Mouse (Mus musculus): Measurements from ENCODE around the gene Slc35d2. TPM values are rescaled to one million over a fixed set of nuclear protein-coding genes. Genes with fewer than 3 reads are reported as not detected.

Slc35d2 gene
- polyA plus RNA-seq, 1 experiment = 0.79 TPM

DNA sequence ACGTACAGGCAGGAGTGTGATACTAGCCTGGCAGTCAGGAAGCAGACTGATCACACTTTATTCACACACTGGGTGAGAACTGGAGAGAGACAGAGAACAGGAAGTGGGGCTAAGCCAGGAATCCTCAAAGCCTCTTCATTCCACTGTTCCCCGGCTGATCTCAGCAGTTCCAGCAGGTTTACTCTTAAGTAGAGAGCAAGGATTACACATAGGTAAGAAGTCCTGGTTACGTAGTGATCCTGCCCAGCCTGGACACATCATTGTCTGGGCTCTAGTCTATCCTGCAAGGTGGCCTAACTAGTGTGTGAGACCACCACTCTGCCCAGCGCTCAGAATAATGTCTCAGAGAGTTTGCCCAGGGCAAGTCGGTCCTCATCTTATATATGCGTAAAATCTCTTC is 36.4 kb downstream of the Slc35d2 start:
- no peak overlapping the region for H3K4me3 ChIP-seq (ENCODE audit: control insufficient read depth, low read depth, low read length)
- TF ChIP-seq CTCF (IDR thresholded peaks at IDR 0.05; ENCODE audit: control insufficient read depth, insufficient read depth, insufficient replicate concordance, low read depth, low read length) (no peak), POLR2A (IDR thresholded peaks at IDR 0.05; ENCODE audit: control insufficient read depth, low read depth, low read length) (no peak)
- no peaks in the 10 kb centered on the region for H3K27me3 ChIP-seq (ENCODE audit: control insufficient read depth, insufficient read depth, low read length)
- 0 out of 2 replicates have a peak overlapping the region, but pooled peaks have one; percentile 24 for H3K27ac ChIP-seq (ENCODE audit: control insufficient read depth, insufficient read depth, low read depth, low read length)
- no peaks in the 10 kb centered on the region for H3K4me1 ChIP-seq (ENCODE audit: control insufficient read depth, insufficient read depth, low read length)
- H3K36me3 ChIP-seq (ENCODE audit: control insufficient read depth, insufficient read depth, low read length) = no peaks in the 10 kb centered on the region

DNA sequence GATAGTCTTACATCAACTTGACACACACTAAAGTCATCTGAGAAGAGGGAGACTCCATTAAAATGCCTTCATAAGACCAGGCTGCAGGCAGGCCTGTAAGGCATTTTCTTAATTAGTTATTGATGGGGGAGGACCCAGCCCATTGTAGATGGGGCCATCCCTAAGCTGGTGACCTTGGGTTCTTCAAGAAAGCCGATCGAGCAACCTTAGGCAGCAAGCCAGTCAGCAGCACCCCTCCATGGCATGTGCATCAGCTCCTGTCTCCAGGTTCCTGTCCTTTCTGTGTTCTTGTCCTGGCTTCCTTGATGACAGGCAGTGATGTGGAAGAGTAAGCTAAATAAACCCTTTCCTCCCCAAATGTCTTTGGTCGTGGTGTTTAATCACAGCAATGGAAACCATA is 37.0 kb downstream of the Slc35d2 start:
- H3K4me1 ChIP-seq (ENCODE audit: control insufficient read depth, insufficient read depth, low read length) = no peaks in the 10 kb centered on the region
- no peaks in the 10 kb centered on the region for H3K36me3 ChIP-seq (ENCODE audit: control insufficient read depth, insufficient read depth, low read length)
- no peak overlapping the region for H3K4me3 ChIP-seq (ENCODE audit: control insufficient read depth, low read depth, low read length)
- peak overlapping the region; percentile 59; the same call in 1 of the 2 replicates for H3K27ac ChIP-seq (ENCODE audit: control insufficient read depth, insufficient read depth, low read depth, low read length)
- no peaks in the 10 kb centered on the region for H3K27me3 ChIP-seq (ENCODE audit: control insufficient read depth, insufficient read depth, low read length)
- TF ChIP-seq POLR2A (IDR thresholded peaks at IDR 0.05; ENCODE audit: control insufficient read depth, low read depth, low read length) (no peak), CTCF (IDR thresholded peaks at IDR 0.05; ENCODE audit: control insufficient read depth, insufficient read depth, insufficient replicate concordance, low read depth, low read length) (no peak)

DNA sequence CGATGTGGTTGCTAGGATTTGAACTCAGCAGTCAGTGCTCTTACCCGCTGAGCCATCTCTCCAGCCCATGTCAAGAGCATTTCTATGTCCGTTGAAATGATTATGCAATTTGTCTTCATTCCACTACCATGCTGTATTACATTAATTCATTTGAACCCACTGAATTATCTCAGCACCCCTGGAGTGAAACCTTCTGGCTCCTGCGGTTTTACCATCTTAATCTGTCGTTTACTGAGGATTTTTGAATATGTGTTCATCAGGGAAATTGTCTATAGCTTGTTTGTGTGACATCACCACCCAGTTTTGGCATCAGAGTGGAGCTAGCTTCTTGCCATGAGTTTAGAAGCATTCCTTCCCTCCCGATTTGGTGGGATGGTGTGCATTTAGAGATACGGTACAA is 38.2 kb downstream of the Slc35d2 start:
- H3K27me3 ChIP-seq (ENCODE audit: control insufficient read depth, insufficient read depth, low read length) = no peaks in the 10 kb centered on the region
- H3K4me3 ChIP-seq (ENCODE audit: control insufficient read depth, low read depth, low read length) = no peak overlapping the region
- no peak for TF ChIP-seq POLR2A (IDR thresholded peaks at IDR 0.05; ENCODE audit: control insufficient read depth, low read depth, low read length)
- TF ChIP-seq CTCF (IDR thresholded peaks at IDR 0.05; ENCODE audit: control insufficient read depth, insufficient read depth, insufficient replicate concordance, low read depth, low read length) = no peak
- no peaks in the 10 kb centered on the region for H3K4me1 ChIP-seq (ENCODE audit: control insufficient read depth, insufficient read depth, low read length)
- no peaks in the 10 kb centered on the region for H3K36me3 ChIP-seq (ENCODE audit: control insufficient read depth, insufficient read depth, low read length)
- H3K27ac ChIP-seq (ENCODE audit: control insufficient read depth, insufficient read depth, low read depth, low read length) = no peak overlapping the region

DNA sequence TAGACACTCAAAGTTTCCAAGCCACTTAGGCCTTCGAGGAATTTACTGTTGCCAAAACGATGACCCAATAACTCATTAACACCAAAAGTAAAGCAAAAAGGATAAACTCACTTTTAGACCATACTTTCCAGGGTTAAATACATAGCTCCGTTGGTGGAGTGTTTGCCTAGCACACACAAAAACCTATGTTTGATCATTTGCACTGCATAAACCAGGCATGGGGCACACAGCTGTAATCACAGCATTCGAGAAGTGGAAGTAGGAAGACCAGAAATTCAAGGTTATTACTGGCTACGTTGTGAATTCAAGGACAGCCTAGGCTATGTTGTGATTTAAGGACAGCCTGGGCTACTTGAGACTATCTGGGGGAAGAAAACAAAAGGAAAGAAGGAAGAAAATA is 38.9 kb downstream of the Slc35d2 start:
- TF ChIP-seq CTCF (IDR thresholded peaks at IDR 0.05; ENCODE audit: control insufficient read depth, insufficient read depth, insufficient replicate concordance, low read depth, low read length) = no peak
- no peak for TF ChIP-seq POLR2A (IDR thresholded peaks at IDR 0.05; ENCODE audit: control insufficient read depth, low read depth, low read length)
- no peak overlapping the region for H3K4me3 ChIP-seq (ENCODE audit: control insufficient read depth, low read depth, low read length)
- H3K27me3 ChIP-seq (ENCODE audit: control insufficient read depth, insufficient read depth, low read length) = no peaks in the 10 kb centered on the region
- no peaks in the 10 kb centered on the region for H3K4me1 ChIP-seq (ENCODE audit: control insufficient read depth, insufficient read depth, low read length)
- H3K27ac ChIP-seq (ENCODE audit: control insufficient read depth, insufficient read depth, low read depth, low read length) = no peak overlapping the region
- no peaks in the 10 kb centered on the region for H3K36me3 ChIP-seq (ENCODE audit: control insufficient read depth, insufficient read depth, low read length)

DNA sequence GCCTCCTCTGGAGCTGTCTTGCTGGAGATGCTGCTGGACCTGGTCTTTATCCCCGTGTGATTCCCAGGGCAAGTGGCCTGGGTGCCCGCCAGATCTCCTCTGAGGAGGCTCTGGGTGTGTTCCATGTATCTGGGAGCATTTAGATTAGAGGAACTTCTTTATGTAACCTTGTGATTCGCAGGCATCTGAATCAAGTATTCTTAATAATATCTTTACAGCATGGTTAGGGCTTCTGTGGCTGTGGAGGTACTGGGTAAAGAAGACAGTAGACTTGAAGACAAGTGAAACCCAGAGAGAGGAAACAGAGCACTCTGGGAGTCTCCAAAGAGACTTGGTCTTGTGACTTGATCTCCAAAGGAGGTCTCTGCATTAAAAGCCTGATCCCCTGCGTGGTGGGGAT is 40.0 kb downstream of the Slc35d2 start, which contains the start of gene Hsd17b3:
TSS of gene Hsd17b3 (minus strand) at position 101 of the 400 bp plus-strand sequence.
- Histone ChIP-seq H3K4me1 (ENCODE audit: control insufficient read depth, insufficient read depth, low read length) (no peaks in the 10 kb centered on the region), H3K4me3 (ENCODE audit: control insufficient read depth, low read depth, low read length) (no peak within 1 kb of the TSS), H3K36me3 (ENCODE audit: control insufficient read depth, insufficient read depth, low read length) (no peaks in the 10 kb centered on the region), H3K27me3 (ENCODE audit: control insufficient read depth, insufficient read depth, low read length) (no peaks in the 10 kb centered on the region), H3K27ac (ENCODE audit: control insufficient read depth, insufficient read depth, low read depth, low read length) (peak within 1 kb of the TSS; percentile 64)
- TF ChIP-seq CTCF (IDR thresholded peaks at IDR 0.05; ENCODE audit: control insufficient read depth, insufficient read depth, insufficient replicate concordance, low read depth, low read length) (no peak), POLR2A (IDR thresholded peaks at IDR 0.05; ENCODE audit: control insufficient read depth, low read depth, low read length) (no peak)

DNA sequence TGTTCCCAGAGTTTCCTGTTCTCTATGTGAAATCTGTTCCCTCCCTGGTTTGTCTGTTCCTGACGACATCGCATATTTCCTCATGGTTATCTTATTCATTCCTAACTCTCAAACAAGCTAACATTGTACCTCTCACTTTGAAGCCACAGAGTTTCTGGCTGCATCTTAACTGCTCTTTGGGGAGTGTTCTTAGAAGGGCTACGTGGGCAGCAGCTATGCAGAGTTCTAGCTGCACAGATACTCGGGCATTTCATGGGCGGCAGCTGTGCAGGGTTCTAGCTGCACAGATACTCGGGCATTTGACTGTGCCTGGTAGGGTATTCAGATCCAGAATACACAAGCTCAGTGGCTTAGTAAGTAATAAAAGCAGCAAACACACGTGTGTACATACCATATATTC is 41.1 kb downstream of the Slc35d2 start:
- H3K36me3 ChIP-seq (ENCODE audit: control insufficient read depth, insufficient read depth, low read length) = no peaks in the 10 kb centered on the region
- H3K4me3 ChIP-seq (ENCODE audit: control insufficient read depth, low read depth, low read length) = no peak overlapping the region
- H3K4me1 ChIP-seq (ENCODE audit: control insufficient read depth, insufficient read depth, low read length) = no peaks in the 10 kb centered on the region
- TF ChIP-seq POLR2A (IDR thresholded peaks at IDR 0.05; ENCODE audit: control insufficient read depth, low read depth, low read length) = no peak
- TF ChIP-seq CTCF (IDR thresholded peaks at IDR 0.05; ENCODE audit: control insufficient read depth, insufficient read depth, insufficient replicate concordance, low read depth, low read length) = no peak
- H3K27ac ChIP-seq (ENCODE audit: control insufficient read depth, insufficient read depth, low read depth, low read length) = peak overlapping the region; percentile 64
- no peaks in the 10 kb centered on the region for H3K27me3 ChIP-seq (ENCODE audit: control insufficient read depth, insufficient read depth, low read length)

DNA sequence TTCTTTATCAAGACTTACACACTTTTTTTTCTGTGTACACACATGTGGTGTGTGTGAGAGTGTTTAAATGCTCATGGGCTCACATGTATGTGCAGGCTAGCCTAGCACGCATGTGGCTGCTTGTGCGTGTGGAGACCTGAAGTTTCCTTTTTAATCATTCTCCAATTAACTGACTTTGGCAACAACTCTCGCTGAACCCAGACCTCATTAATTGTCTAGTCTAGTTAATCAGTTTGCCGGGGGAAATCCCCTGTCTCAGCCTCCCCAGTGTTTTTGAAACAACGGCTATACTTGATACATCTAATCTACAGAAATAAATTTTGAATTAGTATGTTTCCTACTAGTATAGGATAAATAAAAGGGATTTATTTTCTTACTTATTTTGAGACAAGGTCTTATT is 43.1 kb downstream of the Slc35d2 start:
- TF ChIP-seq CTCF (IDR thresholded peaks at IDR 0.05; ENCODE audit: control insufficient read depth, insufficient read depth, insufficient replicate concordance, low read depth, low read length) = no peak
- TF ChIP-seq POLR2A (IDR thresholded peaks at IDR 0.05; ENCODE audit: control insufficient read depth, low read depth, low read length) = no peak
- H3K4me1 ChIP-seq (ENCODE audit: control insufficient read depth, insufficient read depth, low read length) = peaks cover 9% of the 10 kb centered on the region
- H3K36me3 ChIP-seq (ENCODE audit: control insufficient read depth, insufficient read depth, low read length) = no peaks in the 10 kb centered on the region
- H3K27ac ChIP-seq (ENCODE audit: control insufficient read depth, insufficient read depth, low read depth, low read length) = no peak overlapping the region
- H3K27me3 ChIP-seq (ENCODE audit: control insufficient read depth, insufficient read depth, low read length) = no peaks in the 10 kb centered on the region
- no peak overlapping the region for H3K4me3 ChIP-seq (ENCODE audit: control insufficient read depth, low read depth, low read length)

DNA sequence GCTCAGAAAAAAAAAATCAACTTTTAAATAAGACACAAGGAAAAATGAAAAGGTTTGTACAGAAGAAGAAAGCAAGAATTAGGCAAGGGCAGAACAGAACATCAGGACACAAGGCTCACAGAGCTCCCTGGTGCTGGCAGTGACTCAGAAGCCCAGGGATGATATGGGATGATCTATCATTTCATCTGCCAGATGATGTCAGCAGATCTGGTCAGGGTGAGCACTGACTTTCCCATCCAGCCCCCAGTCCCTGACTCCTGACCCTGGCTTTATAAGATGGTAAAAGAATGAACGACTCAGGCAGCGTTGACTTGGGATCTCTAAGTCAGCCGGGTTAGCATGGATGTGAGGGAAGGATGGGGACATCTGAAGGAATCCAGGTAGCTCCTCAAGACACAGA is 45.8 kb downstream of the Slc35d2 start:
- no peak for TF ChIP-seq CTCF (IDR thresholded peaks at IDR 0.05; ENCODE audit: control insufficient read depth, insufficient read depth, insufficient replicate concordance, low read depth, low read length)
- no peak for TF ChIP-seq POLR2A (IDR thresholded peaks at IDR 0.05; ENCODE audit: control insufficient read depth, low read depth, low read length)
- Histone ChIP-seq H3K4me1 (ENCODE audit: control insufficient read depth, insufficient read depth, low read length) (peaks cover 12% of the 10 kb centered on the region), H3K27me3 (ENCODE audit: control insufficient read depth, insufficient read depth, low read length) (no peaks in the 10 kb centered on the region), H3K27ac (ENCODE audit: control insufficient read depth, insufficient read depth, low read depth, low read length) (no peak overlapping the region; the same call in 1 of the 2 replicates), H3K36me3 (ENCODE audit: control insufficient read depth, insufficient read depth, low read length) (no peaks in the 10 kb centered on the region), H3K4me3 (ENCODE audit: control insufficient read depth, low read depth, low read length) (no peak overlapping the region)
